Mouse (Mus musculus): ENCODE data around the gene Pqlc2.
A peak's percentile ranks its signal among the peaks of the same experiment; 100 is the strongest.

The Pqlc2 gene

GRCm38 (mm10) chr4:139302241-139302640 lies 8.3 kb downstream of the Pqlc2 start:
- DNase-seq: no peak

GRCm38 (mm10) chr4:139301780-139302179 lies 8.7 kb downstream of the Pqlc2 start:
- no peak for DNase-seq

GRCm38 (mm10) chr4:139298671-139299366 lies 11.7 kb downstream of the Pqlc2 start:
- peak; percentile 18 for DNase-seq

- peak; percentile 53 for DNase-seq
Observed at GRCm38 (mm10) chr4:139297566-139297965, 12.9 kb downstream of the Pqlc2 start.

- DNase-seq: no peak
Observed at GRCm38 (mm10) chr4:139292038-139292437, 18.5 kb downstream of the Pqlc2 start.

- DNase-seq: no peak
Observed at GRCm38 (mm10) chr4:139291099-139291498, 19.4 kb downstream of the Pqlc2 start.

GRCm38 (mm10) chr4:139289017-139289416 lies 21.5 kb downstream of the Pqlc2 start:
- peak; percentile 46 for DNase-seq

- peak; percentile 91 for DNase-seq
Observed at GRCm38 (mm10) chr4:139287122-139287863, 23.2 kb downstream of the Pqlc2 start.

- no peak for DNase-seq
Observed at GRCm38 (mm10) chr4:139286234-139286633, 24.3 kb downstream of the Pqlc2 start.

- DNase-seq: no peak
Observed at GRCm38 (mm10) chr4:139284877-139285276, 25.6 kb downstream of the Pqlc2 start.

GRCm38 (mm10) chr4:139282955-139283417 lies 27.5 kb downstream of the Pqlc2 start:
- DNase-seq: no peak

- no peak for DNase-seq
Observed at GRCm38 (mm10) chr4:139281791-139282345, 28.6 kb downstream of the Pqlc2 start.

- no peak for DNase-seq
Observed at GRCm38 (mm10) chr4:139280530-139280929, 30.0 kb downstream of the Pqlc2 start.

GRCm38 (mm10) chr4:139276411-139276810 lies 34.1 kb downstream of the Pqlc2 start:
- no peak for DNase-seq

- DNase-seq: no peak
Observed at GRCm38 (mm10) chr4:139274573-139274972, 35.9 kb downstream of the Pqlc2 start.

- no peak for DNase-seq
Observed at GRCm38 (mm10) chr4:139272951-139273680, 37.4 kb downstream of the Pqlc2 start.

GRCm38 (mm10) chr4:139271562-139271961 lies 38.9 kb downstream of the Pqlc2 start:
- no peak for DNase-seq

GRCm38 (mm10) chr4:139270168-139270567 lies 40.3 kb downstream of the Pqlc2 start:
- DNase-seq: no peak

GRCm38 (mm10) chr4:139268242-139268641 lies 42.3 kb downstream of the Pqlc2 start:
- DNase-seq: no peak

GRCm38 (mm10) chr4:139267335-139267734 lies 43.2 kb downstream of the Pqlc2 start:
- no peak for DNase-seq

- no peak for DNase-seq
Observed at GRCm38 (mm10) chr4:139266500-139266865, 44.0 kb downstream of the Pqlc2 start.

- no peak for DNase-seq
Observed at GRCm38 (mm10) chr4:139265783-139266499, 44.6 kb downstream of the Pqlc2 start.

GRCm38 (mm10) chr4:139262981-139263380 lies 47.5 kb downstream of the Pqlc2 start:
- DNase-seq: no peak
